10 mouse cellular contexts compared by ENCODE assay signal in genomic region chr2:35397096-35397495, GRCm38 (mm10). TPM values are rescaled to one million over a fixed set of nuclear protein-coding genes. Genes with fewer than 3 reads are reported as not detected.
DNase-seq lines count a peak whose midpoint lies in the region; ATAC-seq lines count a peak whose summit lies in the region.
"Had no signal": no experiment of that assay in that cellular context is flagged by ENCODE, and none has a peak within 500 bp of the region (broad histone marks: within the 10 kb centered on the region; RNA-seq: fewer than 3 reads in every experiment).

Gene 4930402F06Rik (minus strand): TSS chr2:35397175.

- no peaks in the 10 kb centered on the region for H3K27me3 ChIP-seq in neural tube, embryonic 13.5 days
- H3K27me3 ChIP-seq: neural tube, embryonic 12.5 days had no signal

- no peaks in the 10 kb centered on the region for H3K4me1 ChIP-seq in neural tube, embryonic 13.5 days (replicated peaks)
- H3K4me1 ChIP-seq: neural tube, embryonic 12.5 days had no signal

- no peak within 1 kb of the TSS for H3K27ac ChIP-seq in neural tube, embryonic 13.5 days (replicated peaks)
- H3K27ac ChIP-seq: neural tube, embryonic 12.5 days had no signal

- H3K9ac ChIP-seq in neural tube, embryonic 13.5 days = no peak within 1 kb of the TSS
- H3K9ac ChIP-seq: neural tube, embryonic 12.5 days had no signal

- H3K36me3 ChIP-seq in neural tube, embryonic 13.5 days = no peaks in the 10 kb centered on the region
- H3K36me3 ChIP-seq: neural tube, embryonic 12.5 days had no signal

- no peak within 1 kb of the TSS for H3K4me2 ChIP-seq in neural tube, embryonic 13.5 days
- H3K4me2 ChIP-seq: neural tube, embryonic 12.5 days had no signal

- DNase-seq in heart, adult 11 months = peak; percentile 80
- no peak for DNase-seq in heart, postnatal 25 days (ENCODE audit: low spot score)
- DNase-seq in neural tube, embryonic 10.5 days (ENCODE audit: extremely low spot score, low spot score) = no peak
- DNase-seq in left cerebral cortex, postnatal 25 days (ENCODE audit: low spot score in 2 of 2) = peak; percentile 35 to 72
- DNase-seq in testis, postnatal 10 days (ENCODE audit: low spot score) = peak; percentile 42
- DNase-seq in MN1 (ENCODE audit: low spot score) = no peak
- no peak for DNase-seq in kidney, adult 8-10 months

- H3K4me3 ChIP-seq in neural tube, embryonic 13.5 days = no peak within 1 kb of the TSS
- H3K4me3 ChIP-seq: neural tube, embryonic 12.5 days had no signal

- WGBS in neural tube, embryonic 13.5 days = 63% methylated on average over 5 of the region's 5 CpGs

- H3K9me3 ChIP-seq in neural tube, embryonic 13.5 days = no peaks in the 10 kb centered on the region
- H3K9me3 ChIP-seq: neural tube, embryonic 12.5 days had no signal

- peak; percentile 27; the same call in 1 of the 2 replicates for ATAC-seq in neural tube, embryonic 13.5 days (ENCODE audit: low read depth)

- intact Hi-C loops in heart, postnatal 25 days (cut with DNase I) = loop anchor here (1.0 to 5.0 kb wide), 4 partner anchors 46 to 180 kb away; no protein-coding TSS in a partner anchor
- intact Hi-C loops in left cerebral cortex, postnatal 25 days (cut with DNase I) = loop anchor here (1.0 to 10.0 kb wide), 3 partner anchors 99 to 182 kb away; no protein-coding TSS in a partner anchor

RNA-seq across cellular contexts. Expression of gene 4930402F06Rik, which starts in this region (rescaled TPM):
- not detected for total RNA-seq in heart, postnatal 25 days (2021)
- polyA plus RNA-seq in neural tube, embryonic 13.5 days (2015; fragmentation: Nextera tagmentation; extraction: Ambion mirVana) = not detected in 2 replicates
- total RNA-seq in left cerebral cortex, postnatal 25 days (2021) = not detected
- polyA plus RNA-seq: limb, embryonic 11.5 days; neural tube, embryonic 12.5 days had no signal

Comparison
In these comparisons a context has a peak if more than half of its experiments do, and no peak if none do; other contexts are left out.
1. DNase-seq: peak in heart, adult 11 months (single experiment) and testis, postnatal 10 days (single experiment); none in heart, postnatal 25 days (single experiment), neural tube, embryonic 10.5 days (single experiment), MN1 (single experiment) and kidney, adult 8-10 months (0 of 2).
2. Peak in ATAC-seq in neural tube, embryonic 13.5 days; RNA of the gene not detected or under 1 TPM.
3. Peak in DNase-seq in left cerebral cortex, postnatal 25 days; RNA of the gene not detected or under 1 TPM.